Mouse (Mus musculus) heart, adult 2 months (tissue): ENCODE data around the gene Satb1.

Source experiments
- CTCF ChIP-seq: fragments of 200-600 bp; IDR thresholded peaks from 2 replicates; pipeline ENCODE4 v1.8.1; 2022; ENCODE audit warnings: antibody characterized with exemption, mild to moderate bottlenecking, moderate library complexity
- EP300 ChIP-seq: fragments of 200-500 bp; IDR thresholded peaks from 2 replicates; pipeline ENCODE4 v1.6.1; 2011; ENCODE audit warnings: low read depth, low read length, control low read depth; ENCODE audit not compliant: insufficient read depth
- POLR2A ChIP-seq: fragments of 200-500 bp; IDR thresholded peaks from 2 replicates; pipeline ENCODE4 v1.6.1; 2011; ENCODE audit warnings: mild to moderate bottlenecking, low read depth, low read length, control low read depth; ENCODE audit not compliant: insufficient read depth

- TF ChIP-seq POLR2A: no peak
- no peak for TF ChIP-seq CTCF
- no peak for TF ChIP-seq EP300
Measured at GRCm38 (mm10) chr17:51760997-51761655, 72.0 kb downstream of the Satb1 start.
